Mouse (Mus musculus) kidney, embryonic 16.5 days (tissue): ENCODE data around the gene Gcn1l1. TPM values are rescaled to one million over a fixed set of nuclear protein-coding genes. Genes with fewer than 3 reads are reported as not detected.
"Not testable (repeated sequence)": the region's sequence is repeated elsewhere in the genome, so short reads cannot be mapped to it uniquely, and the experiment has no call there.

Experiments used
- ATAC-seq: fragments of 200-750 bp; cut with Nextera tagmentation; 2 replicates; pipeline ENCODE4 v1.8.0; 2017; ENCODE audit warnings: moderate TSS enrichment; ENCODE audit not compliant: low FRiP score, low TSS enrichment
- H3K27ac ChIP-seq: fragments of 300-500 bp; sonication (generic); 2 replicates; pipeline ENCODE4 v1.5.1; 2014; ENCODE audit warnings: low read length
- H3K27me3 ChIP-seq: fragments of 300-500 bp; sonication (generic); 2 replicates; pipeline ENCODE4 v1.6.1; 2014; ENCODE audit warnings: low read length, control low read depth, mixed read lengths; ENCODE audit not compliant: insufficient read depth
- H3K36me3 ChIP-seq: fragments of 300-500 bp; sonication (generic); 2 replicates; pipeline ENCODE4 v1.6.1; 2014; ENCODE audit warnings: low read length, control low read depth, mixed read lengths; ENCODE audit not compliant: insufficient read depth
- H3K4me1 ChIP-seq: fragments of 300-500 bp; sonication (generic); 2 replicates; pipeline ENCODE4 v1.6.1; 2014; ENCODE audit warnings: low read length, control low read depth, mixed read lengths; ENCODE audit not compliant: insufficient read depth
- H3K4me2 ChIP-seq: fragments of 300-500 bp; sonication (generic); replicated peaks from 2 replicates; pipeline ENCODE4 v1.6.1; 2014; ENCODE audit warnings: low read depth, low read length
- H3K4me3 ChIP-seq: fragments of 300-500 bp; sonication (generic); 2 replicates; pipeline ENCODE4 v1.5.1; 2014; ENCODE audit warnings: mild to moderate bottlenecking, low read length
- H3K9ac ChIP-seq: fragments of 300-500 bp; sonication (generic); replicated peaks from 2 replicates; pipeline ENCODE4 v1.6.1; 2014; ENCODE audit warnings: low read length
- H3K9me3 ChIP-seq: fragments of 300-500 bp; sonication (generic); 2 replicates; pipeline ENCODE4 v1.6.1; 2016; ENCODE audit warnings: low read length, control low read depth
- WGBS: fragments of 180-500 bp; shearing (Covaris S2); extraction: QIAGEN DNeasy Blood & Tissue Kit; methylation state at CpG from one replicate; pipeline ENCODE4 v1.1.7; 2014; 5-methylcytosine and 5-hydroxymethylcytosine counted together
- polyA plus RNA-seq: library from polyadenylated mRNA; unstranded; fragments of >200 nt; fragmentation: Nextera tagmentation; extraction: Ambion mirVana; gene quantifications from 2 replicates; pipeline ENCODE4 v1.2.1, GENCODE M21; 2015

Gcn1l1 gene
- polyA plus RNA-seq, 1 experiment from 2014 or later = 44.3 TPM

GRCm38 (mm10) chr5:115569308-115569707 lies 4.3 kb downstream of the Gcn1l1 start:
- Histone ChIP-seq H3K4me3 (no peak overlapping the region), H3K27me3 (no peaks in the 10 kb centered on the region), H3K27ac (peak overlapping the region; percentile 79), H3K9me3 (no peaks in the 10 kb centered on the region), H3K4me1 (peaks cover 75% of the 10 kb centered on the region), H3K36me3 (peaks cover 8% of the 10 kb centered on the region), H3K9ac (peak overlapping the region; percentile 29; the same call in 1 of the 2 replicates), H3K4me2 (no peak overlapping the region)
- 58% methylated on average over 11 of the region's 11 CpGs for WGBS
- no peak for ATAC-seq

- WGBS = 81% methylated on average over 4 of the region's 4 CpGs
- H3K27ac ChIP-seq = peak overlapping the region; percentile 79
- H3K9ac ChIP-seq = peak overlapping the region; percentile 29; the same call in 1 of the 2 replicates
- peaks cover 71% of the 10 kb centered on the region for H3K4me1 ChIP-seq
- H3K9me3 ChIP-seq = no peaks in the 10 kb centered on the region
- ATAC-seq = no peak
- H3K4me2 ChIP-seq = no peak overlapping the region
- peaks cover 11% of the 10 kb centered on the region for H3K36me3 ChIP-seq
- H3K27me3 ChIP-seq = no peaks in the 10 kb centered on the region
- no peak overlapping the region for H3K4me3 ChIP-seq
These were observed 4.7 kb downstream of the Gcn1l1 start for GRCm38 (mm10) chr5:115569721-115570120.

- WGBS = 97% methylated on average over 7 of the region's 7 CpGs
- H3K9ac ChIP-seq = no peak overlapping the region
- H3K27ac ChIP-seq = no peak overlapping the region
- H3K4me3 ChIP-seq = no peak overlapping the region
- no peak for ATAC-seq
- H3K9me3 ChIP-seq = no peaks in the 10 kb centered on the region
- H3K36me3 ChIP-seq = peaks cover 22% of the 10 kb centered on the region
- no peaks in the 10 kb centered on the region for H3K27me3 ChIP-seq
- peaks cover 64% of the 10 kb centered on the region for H3K4me1 ChIP-seq
- no peak overlapping the region for H3K4me2 ChIP-seq
These were observed 6.0 kb downstream of the Gcn1l1 start for GRCm38 (mm10) chr5:115571086-115571485.

GRCm38 (mm10) chr5:115572679-115573535 lies 7.9 kb downstream of the Gcn1l1 start:
- Histone ChIP-seq H3K36me3 (peaks cover 36% of the 10 kb centered on the region), H3K27me3 (no peaks in the 10 kb centered on the region), H3K4me3 (peak overlapping the region; percentile 9; the same call in 1 of the 2 replicates), H3K9me3 (no peaks in the 10 kb centered on the region), H3K4me2 (peak overlapping the region; percentile 36; the same call in 1 of the 2 replicates), H3K9ac (peak overlapping the region; percentile 46), H3K4me1 (peaks cover 48% of the 10 kb centered on the region), H3K27ac (peak overlapping the region; percentile 92)
- 26% methylated on average over 17 of the region's 17 CpGs for WGBS
- ATAC-seq = peak; percentile 86

- H3K36me3 ChIP-seq = peaks cover 56% of the 10 kb centered on the region
- WGBS = 88% methylated on average over 8 of the region's 8 CpGs
- no peak for ATAC-seq
- H3K4me2 ChIP-seq = no peak overlapping the region
- H3K27ac ChIP-seq = no peak overlapping the region
- H3K4me3 ChIP-seq = no peak overlapping the region
- no peak overlapping the region for H3K9ac ChIP-seq
- H3K4me1 ChIP-seq = peaks cover 28% of the 10 kb centered on the region
- H3K9me3 ChIP-seq = no peaks in the 10 kb centered on the region
- no peaks in the 10 kb centered on the region for H3K27me3 ChIP-seq
These were observed 9.9 kb downstream of the Gcn1l1 start for GRCm38 (mm10) chr5:115574992-115575391.

- H3K4me3 ChIP-seq, H3K4me2 ChIP-seq, ATAC-seq, H3K27me3 ChIP-seq, H3K9ac ChIP-seq, H3K27ac ChIP-seq: not testable (repeated sequence)
- peaks cover 16% of the 10 kb centered on the region for H3K4me1 ChIP-seq
- peaks cover 74% of the 10 kb centered on the region for H3K36me3 ChIP-seq
- H3K9me3 ChIP-seq = peaks cover 13% of the 10 kb centered on the region
- WGBS = 94% methylated on average over 4 of the region's 4 CpGs
These were observed 12.6 kb downstream of the Gcn1l1 start for GRCm38 (mm10) chr5:115577686-115578085.

GRCm38 (mm10) chr5:115578922-115579321 lies 13.9 kb downstream of the Gcn1l1 start:
- H3K9me3 ChIP-seq = peaks cover 20% of the 10 kb centered on the region
- 92% methylated on average over 14 of the region's 14 CpGs for WGBS
- peaks cover 87% of the 10 kb centered on the region for H3K36me3 ChIP-seq
- ATAC-seq = no peak
- H3K4me2 ChIP-seq = no peak overlapping the region
- peaks cover 3% of the 10 kb centered on the region for H3K4me1 ChIP-seq
- no peak overlapping the region for H3K27ac ChIP-seq
- H3K27me3 ChIP-seq = no peaks in the 10 kb centered on the region
- no peak overlapping the region for H3K4me3 ChIP-seq
- H3K9ac ChIP-seq = no peak overlapping the region

GRCm38 (mm10) chr5:115579363-115579762 lies 14.3 kb downstream of the Gcn1l1 start:
- Histone ChIP-seq H3K4me2 (no peak overlapping the region), H3K9ac (no peak overlapping the region), H3K4me3 (no peak overlapping the region), H3K27ac (no peak overlapping the region), H3K4me1 (no peaks in the 10 kb centered on the region), H3K36me3 (peaks cover 90% of the 10 kb centered on the region), H3K9me3 (peaks cover 20% of the 10 kb centered on the region), H3K27me3 (no peaks in the 10 kb centered on the region)
- ATAC-seq = 0 out of 2 replicates have a peak, but pooled peaks have one; percentile 24
- 92% methylated on average over 5 of the region's 5 CpGs for WGBS

GRCm38 (mm10) chr5:115580229-115581001 lies 15.4 kb downstream of the Gcn1l1 start:
- H3K36me3 ChIP-seq = peaks cover 89% of the 10 kb centered on the region
- H3K9ac ChIP-seq = no peak overlapping the region
- H3K27me3 ChIP-seq = no peaks in the 10 kb centered on the region
- no peaks in the 10 kb centered on the region for H3K4me1 ChIP-seq
- H3K4me2 ChIP-seq = no peak overlapping the region
- no peak overlapping the region for H3K27ac ChIP-seq
- ATAC-seq = no peak
- WGBS = 75% methylated on average over 14 of the region's 14 CpGs
- peaks cover 20% of the 10 kb centered on the region for H3K9me3 ChIP-seq
- H3K4me3 ChIP-seq = no peak overlapping the region
